Mouse (Mus musculus): ENCODE results near the gene Zbtb21.

Zbtb21 gene

GRCm38 (mm10) chr16:97941844-97942243 lies 20.6 kb downstream of the Zbtb21 start:
- no peak for DNase-seq

- DNase-seq: no peak
These were observed 21.9 kb downstream of the Zbtb21 start for GRCm38 (mm10) chr16:97940471-97940973.

GRCm38 (mm10) chr16:97935815-97936214 lies 26.6 kb downstream of the Zbtb21 start:
- no peak for DNase-seq

- peak; percentile 70 for DNase-seq
These were observed 32.2 kb downstream of the Zbtb21 start for GRCm38 (mm10) chr16:97930231-97930630.

- DNase-seq: peak; percentile 30
These were observed 32.9 kb downstream of the Zbtb21 start for GRCm38 (mm10) chr16:97929520-97929919.

GRCm38 (mm10) chr16:97927331-97927938 lies 35.0 kb downstream of the Zbtb21 start:
- no peak for DNase-seq

- no peak for DNase-seq
These were observed 36.0 kb downstream of the Zbtb21 start for GRCm38 (mm10) chr16:97926381-97926780.

GRCm38 (mm10) chr16:97925760-97926159 lies 36.7 kb downstream of the Zbtb21 start:
- DNase-seq: no peak

GRCm38 (mm10) chr16:97923700-97924099 lies 38.7 kb downstream of the Zbtb21 start:
- DNase-seq: peak; percentile 8

GRCm38 (mm10) chr16:97922779-97923126 lies 39.7 kb downstream of the Zbtb21 start:
- no peak for DNase-seq

- peak; percentile 92 for DNase-seq
These were observed 40.3 kb downstream of the Zbtb21 start for GRCm38 (mm10) chr16:97921961-97922778.

- DNase-seq: no peak
These were observed 41.8 kb downstream of the Zbtb21 start for GRCm38 (mm10) chr16:97920621-97921020.

- DNase-seq: no peak
These were observed 42.6 kb downstream of the Zbtb21 start for GRCm38 (mm10) chr16:97919793-97920192.

GRCm38 (mm10) chr16:97912873-97913272 lies 49.5 kb downstream of the Zbtb21 start:
- DNase-seq: no peak

- DNase-seq: no peak
These were observed 53.1 kb downstream of the Zbtb21 start for GRCm38 (mm10) chr16:97909356-97909755.

- DNase-seq: no peak
These were observed 54.9 kb downstream of the Zbtb21 start for GRCm38 (mm10) chr16:97907496-97907895.

GRCm38 (mm10) chr16:97906337-97906736 lies 56.1 kb downstream of the Zbtb21 start:
- no peak for DNase-seq

- no peak for DNase-seq
These were observed 56.9 kb downstream of the Zbtb21 start for GRCm38 (mm10) chr16:97905449-97905991.

GRCm38 (mm10) chr16:97904035-97904434 lies 58.4 kb downstream of the Zbtb21 start:
- DNase-seq: no peak

GRCm38 (mm10) chr16:97897346-97898024 lies 64.9 kb downstream of the Zbtb21 start:
- peak; percentile 89 for DNase-seq
